Mouse (Mus musculus): ENCODE measurements around the gene Apoh. TPM values are rescaled to one million over a fixed set of nuclear protein-coding genes. Genes with fewer than 3 reads are reported as not detected.

Apoh gene
- total RNA-seq, 2 experiments from 2014 or later = 1.4 to 8.0 TPM

DNA sequence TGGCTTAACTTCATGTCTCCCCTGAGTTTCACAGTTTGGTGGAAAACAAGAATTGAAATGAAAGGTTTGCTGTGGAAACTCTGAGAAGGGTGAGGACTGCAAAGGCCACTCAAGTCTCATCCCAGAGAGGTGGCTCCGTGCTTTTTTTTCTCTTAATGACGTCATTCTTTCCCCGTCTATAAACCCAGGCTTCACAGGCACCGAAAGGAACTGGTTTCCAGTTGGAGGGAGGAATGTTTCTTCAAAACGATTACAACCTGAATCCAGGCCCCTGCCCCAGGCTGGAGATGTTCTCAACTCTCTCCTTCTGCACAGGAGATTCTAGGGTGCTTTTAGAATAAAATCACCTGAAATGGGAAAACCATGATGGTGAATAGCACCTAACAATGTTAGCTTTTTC, 10.1 kb upstream of the Apoh start:
- no peak for DNase-seq (ENCODE audit: low spot score in 2 of 2)

DNA sequence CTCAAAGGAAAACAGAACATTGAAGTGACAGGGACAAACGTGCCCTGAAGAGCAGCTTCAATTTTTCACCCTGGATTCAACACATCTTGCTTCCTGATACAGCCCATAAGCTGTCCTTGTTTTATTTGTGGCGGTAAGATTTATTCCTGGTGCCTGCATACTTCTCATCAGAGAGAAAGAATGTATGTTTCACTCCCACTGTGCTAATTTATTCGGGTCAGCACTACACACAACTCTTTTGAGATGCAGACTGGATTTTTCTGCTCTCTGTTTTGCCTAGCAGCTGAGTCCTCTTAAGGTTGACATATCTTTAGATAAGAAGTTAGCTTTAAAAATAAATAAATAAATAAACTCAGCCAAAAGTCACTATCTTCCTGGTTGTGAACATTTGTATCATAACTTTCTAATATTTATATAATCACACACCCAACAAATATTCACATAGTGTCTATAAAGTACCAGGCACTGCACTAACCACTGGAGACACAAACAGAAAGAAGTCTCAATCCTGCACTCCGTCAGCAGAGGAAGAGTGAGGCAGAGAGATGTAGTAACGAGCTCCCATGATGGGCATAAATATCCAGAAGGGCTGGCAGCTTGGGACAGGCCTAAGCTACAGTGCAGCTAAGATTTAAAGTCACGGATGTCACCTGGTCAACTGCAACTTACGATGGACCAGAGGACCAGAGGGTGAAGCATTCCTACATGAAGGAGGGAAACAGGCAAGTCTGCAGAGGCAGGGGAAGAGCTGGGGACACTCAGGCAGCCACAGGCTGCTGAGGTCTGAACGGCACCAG, 9.4 kb upstream of the Apoh start:
- no peak for DNase-seq (ENCODE audit: low spot score in 2 of 2)

DNA sequence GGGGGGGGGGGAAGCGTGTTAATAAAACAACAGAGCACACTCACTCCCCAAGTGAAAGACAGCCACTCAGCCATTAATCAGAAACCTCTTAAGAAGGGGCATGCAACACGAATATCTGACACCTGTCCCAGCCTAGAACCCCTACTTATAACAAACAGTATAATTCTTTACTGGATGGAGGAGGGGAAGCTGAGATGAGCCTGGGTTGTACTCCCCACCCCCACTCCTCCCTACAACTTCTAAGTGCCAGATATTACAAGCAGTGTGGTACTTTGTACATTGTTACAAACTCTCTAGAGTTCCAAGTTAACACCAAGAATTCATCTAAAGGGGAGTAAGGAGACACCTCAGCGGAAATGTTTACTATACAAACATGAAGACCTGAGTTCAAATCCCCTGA, 8.5 kb upstream of the Apoh start:
- DNase-seq (ENCODE audit: low spot score in 2 of 2) = no peak

DNA sequence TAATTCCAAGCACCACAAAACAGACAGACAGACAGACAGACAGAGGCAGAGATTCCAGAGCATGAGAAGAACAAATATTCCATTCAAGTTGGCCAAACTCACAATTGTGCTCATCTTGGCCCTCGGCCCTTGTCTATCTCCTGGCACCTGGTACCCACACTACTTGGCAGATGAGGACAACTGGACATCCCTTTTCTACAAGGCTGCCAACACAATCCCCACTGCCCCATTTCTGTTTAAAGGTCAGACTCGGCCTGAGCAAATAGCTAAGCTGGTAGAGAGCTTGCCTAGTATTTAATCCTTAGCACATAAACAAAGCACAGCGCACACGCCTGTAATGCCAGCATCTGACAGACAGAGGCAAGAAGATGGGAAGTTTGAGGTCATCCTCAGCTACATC, 7.6 kb upstream of the Apoh start:
- DNase-seq (ENCODE audit: low spot score in 2 of 2) = no peak

DNA sequence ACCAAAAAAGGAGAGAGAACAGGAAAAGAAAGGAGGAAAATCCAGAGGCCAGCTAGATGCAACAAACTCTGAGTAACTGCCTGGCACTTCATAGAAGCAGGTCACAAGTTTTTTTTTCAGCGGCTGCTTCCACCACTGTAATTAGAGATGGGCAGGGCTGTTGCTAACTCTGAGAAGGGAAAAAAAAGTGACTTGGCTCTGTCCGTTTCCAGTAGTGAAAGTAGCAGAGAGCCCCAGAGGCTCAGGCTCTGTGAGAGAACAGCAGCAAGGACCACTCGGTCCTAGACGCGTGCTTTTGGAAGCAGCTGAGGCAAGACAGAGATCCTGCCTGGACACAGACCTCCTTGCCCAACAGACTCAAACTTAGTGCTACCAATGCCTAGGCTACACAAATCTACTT, 6.7 kb upstream of the Apoh start:
- DNase-seq (ENCODE audit: low spot score in 2 of 2) = no peak

DNA sequence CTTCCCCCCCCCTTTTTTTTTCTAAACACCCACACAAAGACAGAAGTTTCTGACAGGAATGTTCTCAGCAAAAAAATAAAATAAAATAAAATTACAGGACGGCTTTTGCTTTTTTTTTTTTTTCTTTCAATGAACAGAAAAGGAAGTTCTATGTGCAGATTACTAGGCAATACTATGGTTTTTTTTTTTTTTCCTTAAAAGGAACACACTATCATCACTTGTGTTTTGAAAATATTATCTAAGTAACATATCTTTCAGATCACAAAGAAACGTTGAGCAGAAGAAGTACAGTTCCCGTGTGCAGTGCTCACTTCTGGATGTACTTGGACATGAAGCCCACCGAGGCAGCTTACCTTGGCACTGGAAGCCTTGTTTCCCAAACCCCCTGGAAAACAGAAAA, 2.9 kb upstream of the Apoh start:
- DNase-seq (ENCODE audit: low spot score in 2 of 2) = no peak

DNA sequence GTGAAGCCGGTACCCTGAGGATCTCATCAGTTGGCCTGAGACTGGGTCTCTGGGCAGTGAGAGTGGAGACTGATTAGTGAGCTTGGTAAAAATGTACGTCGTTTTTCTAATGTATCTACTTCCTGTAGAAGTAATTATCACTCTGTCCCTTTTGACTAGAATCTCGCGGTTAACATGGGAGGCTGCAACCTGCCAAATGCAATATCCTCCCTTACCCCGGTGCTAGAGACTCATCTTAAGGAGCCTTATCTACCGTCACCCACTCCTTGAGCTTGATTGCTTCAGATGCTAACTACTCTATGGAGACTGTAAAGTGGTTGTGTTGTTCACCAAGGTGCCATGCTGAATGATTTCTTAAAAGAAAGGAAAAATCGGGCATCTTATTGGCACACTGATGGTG, 1.4 kb upstream of the Apoh start:
- DNase-seq (ENCODE audit: low spot score in 2 of 2) = no peak

DNA sequence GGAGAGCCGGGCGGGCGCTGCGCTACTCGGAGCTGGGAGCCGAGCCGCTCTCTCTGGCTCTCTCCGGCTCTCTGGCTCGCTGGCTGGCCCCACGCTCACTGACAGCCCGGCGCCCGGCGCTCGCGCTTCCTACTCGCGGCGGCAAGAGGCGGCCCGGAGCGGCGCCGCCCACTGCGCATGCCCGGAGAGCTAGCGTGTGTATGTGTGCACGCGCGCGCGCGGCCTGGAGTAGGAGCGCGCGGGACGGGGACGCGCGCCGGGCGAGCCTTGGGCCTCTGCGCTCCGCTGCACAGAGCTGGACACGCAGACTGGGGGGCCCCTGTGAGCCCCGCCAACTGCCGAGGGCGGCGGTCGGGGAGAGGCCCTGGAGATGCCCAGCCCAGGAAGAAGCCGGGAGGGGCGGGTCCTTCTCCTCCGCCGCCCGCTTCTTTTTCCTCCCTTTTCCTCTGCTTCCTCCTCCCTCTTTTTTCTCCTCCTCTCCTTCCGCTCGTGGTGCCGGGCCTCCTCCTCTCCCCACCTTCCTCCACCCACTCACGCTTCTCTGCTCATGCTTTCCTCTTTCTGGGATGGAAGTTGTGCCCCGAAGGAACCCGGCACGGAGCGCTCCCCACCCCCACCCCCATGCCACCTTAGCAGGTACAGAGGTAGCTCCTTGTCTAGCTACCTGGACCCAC, 772 bp downstream of the Apoh start, which contains the start of gene Prkca:
Gene Prkca (minus strand): TSS at position 140 of the 674 bp plus-strand sequence.
- peak; percentile 87 to 94 for DNase-seq (ENCODE audit: low spot score in 2 of 2)

DNA sequence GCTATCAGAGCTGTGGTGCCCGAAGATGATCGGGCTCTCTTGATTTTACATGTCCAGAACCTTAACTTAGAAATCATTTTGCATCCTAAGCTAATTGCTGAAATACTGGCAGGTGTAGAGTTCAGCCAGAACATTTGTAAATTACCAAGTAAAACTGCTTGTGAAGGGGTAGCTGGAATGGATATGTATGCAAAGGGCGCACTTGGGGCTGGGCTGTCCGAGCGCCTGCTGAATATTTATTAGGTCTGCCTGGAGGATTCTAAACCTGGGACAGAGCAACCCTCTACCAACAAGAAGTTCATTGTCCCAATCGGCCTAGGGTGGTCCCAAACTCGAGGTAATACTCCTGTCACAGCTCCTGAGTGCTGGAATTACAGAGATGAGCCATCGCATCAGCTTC, 1.6 kb downstream of the Apoh start:
- no peak for DNase-seq (ENCODE audit: low spot score in 2 of 2)

DNA sequence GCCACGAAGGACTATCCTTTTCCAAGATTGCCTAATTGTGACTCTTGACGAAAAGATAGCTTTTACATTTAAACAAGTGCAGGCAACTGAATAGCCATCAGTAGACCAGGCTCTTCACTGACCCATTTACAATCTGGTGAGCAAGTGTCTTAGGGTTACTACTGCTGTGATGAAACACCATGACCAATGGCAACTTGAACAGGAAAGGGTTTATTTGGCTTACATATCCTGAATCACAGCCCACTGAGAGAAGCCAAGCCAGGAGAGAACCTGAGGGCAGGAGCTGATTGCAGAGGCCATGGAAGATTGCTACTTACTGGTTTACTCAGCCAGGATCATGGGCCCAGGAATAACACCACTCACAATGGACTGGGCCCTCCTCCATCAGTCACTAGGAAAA, 2.2 kb downstream of the Apoh start:
- no peak for DNase-seq (ENCODE audit: low spot score in 2 of 2)

DNA sequence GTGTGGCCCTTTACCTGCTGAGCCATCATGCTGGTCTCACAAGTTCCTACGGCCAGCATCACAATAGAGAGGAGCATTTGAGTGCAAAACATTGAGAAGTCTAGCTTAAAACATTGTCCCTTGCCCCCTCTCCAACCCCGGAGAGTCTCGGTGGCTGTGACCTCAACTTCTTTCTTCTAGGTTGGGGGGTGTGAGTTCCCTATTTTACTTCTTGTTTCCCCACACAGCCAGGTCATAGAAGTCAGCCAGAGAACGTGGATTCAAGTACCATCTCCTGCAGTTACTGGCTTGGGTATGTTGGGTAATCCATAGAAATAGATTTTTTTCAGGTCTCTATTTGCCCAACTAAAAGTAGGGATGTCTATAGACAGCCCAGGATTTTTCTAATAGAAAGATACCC, 7.6 kb downstream of the Apoh start:
- no peak for DNase-seq (ENCODE audit: low spot score in 2 of 2)

DNA sequence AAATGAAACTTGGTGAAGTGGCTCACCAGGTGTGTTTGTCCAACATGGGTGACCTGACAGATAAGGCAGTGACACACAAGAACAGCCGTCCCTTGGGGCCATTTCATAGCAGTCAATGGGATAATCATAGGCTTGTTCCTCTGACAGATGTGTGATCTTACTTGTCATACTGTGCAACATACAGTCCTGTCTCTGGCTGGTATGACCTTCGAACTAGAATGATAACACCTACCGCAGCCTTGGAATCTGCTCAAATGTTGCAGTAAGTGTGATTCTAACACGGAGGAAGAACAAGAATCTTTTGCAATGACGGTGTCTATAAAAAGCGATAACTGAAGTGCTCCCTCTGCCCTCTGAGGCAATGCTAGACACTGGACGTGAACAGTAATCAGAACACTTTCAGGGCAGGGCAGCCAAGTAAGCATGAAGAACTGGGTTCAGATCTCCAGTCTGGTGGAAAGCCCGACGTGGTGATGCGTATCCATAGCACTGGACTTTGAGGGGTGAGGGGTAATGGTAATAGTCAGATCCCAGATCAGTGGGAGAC, 9.8 kb downstream of the Apoh start:
- no peak for DNase-seq (ENCODE audit: low spot score in 2 of 2)

DNA sequence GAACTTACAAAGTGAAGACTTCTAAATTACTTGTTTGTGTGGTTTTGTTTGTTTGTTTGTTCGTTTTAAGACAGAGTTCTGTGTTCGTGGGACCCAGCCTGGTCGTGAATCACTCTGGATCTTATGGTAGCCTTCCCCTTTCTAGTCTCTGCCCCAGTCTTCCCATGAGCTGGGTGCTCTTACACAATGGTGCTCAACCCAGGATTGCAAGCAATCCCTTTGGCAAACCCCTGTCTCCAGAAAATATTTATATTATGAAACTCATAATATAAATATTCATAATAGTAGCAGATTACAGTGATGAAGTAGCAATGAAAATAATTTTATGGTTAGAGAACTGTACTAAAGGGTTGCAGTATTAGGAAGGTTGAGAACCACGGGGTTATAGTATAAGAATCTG, 12.9 kb downstream of the Apoh start:
- no peak for DNase-seq (ENCODE audit: low spot score in 2 of 2)

DNA sequence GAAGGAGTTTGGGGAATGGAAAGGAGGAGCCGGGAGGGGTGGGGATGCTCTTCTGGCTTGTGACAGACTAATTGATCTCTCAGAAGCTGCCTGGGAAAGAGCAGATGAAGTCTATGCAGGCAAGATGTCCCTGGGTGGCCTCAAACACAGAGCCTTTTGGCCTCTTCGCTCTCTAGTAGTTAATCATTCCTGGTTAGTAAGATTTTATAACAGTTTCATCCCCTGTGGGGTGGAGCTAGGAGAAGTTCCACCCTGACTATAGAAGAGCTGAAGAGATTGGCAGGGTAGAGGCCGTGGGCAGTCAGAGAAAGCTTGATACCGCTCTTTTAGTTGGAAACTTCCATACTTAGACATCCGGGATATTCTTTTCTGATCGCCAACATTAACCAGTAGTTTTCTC, 15.8 kb downstream of the Apoh start:
- DNase-seq (ENCODE audit: low spot score in 2 of 2) = no peak

DNA sequence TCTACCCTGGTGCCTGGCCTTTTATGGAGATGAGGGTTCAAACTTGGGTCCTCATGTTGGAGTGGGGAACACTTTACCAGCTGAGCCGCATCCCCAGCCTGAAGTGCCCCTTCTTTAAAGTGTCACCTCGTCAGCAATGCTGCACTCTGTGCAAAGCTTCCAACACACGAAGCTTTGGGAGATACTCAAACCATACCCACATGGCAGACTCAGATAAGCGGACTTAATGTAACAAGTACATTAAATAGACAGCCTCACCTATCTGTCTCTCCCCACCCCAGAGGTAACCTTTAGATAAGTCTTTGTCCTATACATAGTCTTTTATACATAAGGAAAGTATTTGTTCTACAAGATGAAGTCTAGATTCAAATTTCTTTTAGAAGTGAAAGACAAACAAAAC, 17.8 kb downstream of the Apoh start:
- DNase-seq (ENCODE audit: low spot score in 2 of 2) = no peak

DNA sequence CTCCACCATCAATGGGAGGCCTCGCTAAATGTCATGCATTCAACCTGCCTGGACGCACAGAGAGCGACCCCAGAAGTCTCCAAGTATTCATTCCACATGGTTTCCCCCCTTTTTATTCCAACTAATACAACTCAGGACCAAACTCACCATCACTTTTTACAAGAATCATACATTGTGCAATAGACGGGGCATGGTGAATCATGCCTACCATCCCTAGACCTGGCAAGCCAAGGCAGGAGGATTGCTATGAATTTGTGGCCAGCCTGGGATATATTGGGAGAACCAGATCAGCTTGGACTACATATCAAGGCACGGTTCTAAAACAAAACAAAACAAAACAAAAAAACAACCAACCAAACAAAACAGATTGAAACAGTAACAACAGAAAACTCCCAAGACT, 19.8 kb downstream of the Apoh start:
- no peak for DNase-seq (ENCODE audit: low spot score in 2 of 2)

DNA sequence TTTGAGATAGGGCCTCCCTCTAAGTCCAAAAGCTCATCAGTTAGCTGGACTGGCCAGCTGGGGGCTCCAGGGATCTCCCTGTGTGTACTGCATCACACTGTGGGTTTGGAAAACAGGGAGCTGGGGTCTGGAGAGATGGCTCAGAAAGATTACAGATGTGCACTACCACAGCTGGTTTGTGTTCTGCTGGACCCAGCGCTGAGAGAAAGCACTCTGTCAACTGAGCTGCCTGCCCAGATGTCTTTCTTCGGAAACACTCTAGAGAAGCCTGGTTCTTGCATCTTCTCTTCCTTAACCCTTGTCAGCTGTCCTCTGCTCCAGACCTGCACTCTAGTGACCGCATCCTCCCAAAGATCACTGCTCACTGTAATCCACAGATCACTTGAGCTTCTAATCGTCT, 20.8 kb downstream of the Apoh start:
- DNase-seq (ENCODE audit: low spot score in 2 of 2) = no peak

DNA sequence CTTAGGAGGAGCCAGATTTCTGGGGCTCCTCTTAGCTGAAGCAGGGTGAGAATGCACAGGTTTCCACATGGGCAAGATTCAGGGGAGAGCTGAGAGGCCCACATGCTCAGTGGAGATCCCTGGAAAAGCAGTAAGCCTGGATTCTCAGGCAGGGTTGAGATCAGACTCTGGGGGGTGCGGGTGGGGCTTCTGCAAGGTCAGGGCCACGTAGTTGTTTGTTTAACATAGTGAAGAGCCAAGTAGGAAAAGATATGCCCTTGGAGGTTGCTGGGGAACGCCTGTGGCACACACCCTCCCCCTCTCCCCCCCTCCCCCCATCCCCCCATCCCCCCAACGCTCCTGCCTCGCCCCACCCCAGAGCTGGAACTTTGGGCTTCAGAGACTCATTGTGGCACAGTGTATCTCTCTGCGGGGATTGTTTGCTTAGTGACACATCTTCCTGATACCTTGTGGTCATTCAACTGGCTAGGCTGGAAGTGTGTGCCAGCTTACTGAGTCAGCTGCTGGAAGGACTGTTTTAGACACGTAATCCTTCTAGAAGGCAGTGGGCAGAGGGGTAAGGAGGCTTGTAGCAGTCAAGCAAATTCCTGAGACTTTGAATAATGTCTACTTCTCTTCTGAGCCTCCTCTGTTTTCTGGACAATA, 21.9 kb downstream of the Apoh start:
- no peak for DNase-seq (ENCODE audit: low spot score in 2 of 2)

DNA sequence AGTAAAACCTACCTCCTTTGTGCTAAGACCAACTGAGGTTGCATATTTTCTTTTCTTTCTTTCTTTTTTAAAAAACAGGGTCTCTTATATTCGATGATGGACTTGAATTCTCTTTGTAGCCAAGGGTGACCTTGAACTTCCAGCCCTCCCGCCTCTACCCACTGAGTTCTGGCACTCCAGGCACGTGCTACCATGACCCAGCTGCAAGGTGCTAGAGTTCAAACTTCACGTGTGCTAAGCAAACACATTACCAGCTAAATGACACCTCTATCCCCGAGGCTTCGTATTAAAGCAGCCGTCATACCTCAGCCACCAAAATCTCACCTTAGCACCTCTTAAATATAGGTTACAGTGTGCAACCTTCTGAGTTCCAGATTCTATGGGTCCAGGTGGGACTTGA, 22.4 kb downstream of the Apoh start:
- DNase-seq (ENCODE audit: low spot score in 2 of 2) = no peak

DNA sequence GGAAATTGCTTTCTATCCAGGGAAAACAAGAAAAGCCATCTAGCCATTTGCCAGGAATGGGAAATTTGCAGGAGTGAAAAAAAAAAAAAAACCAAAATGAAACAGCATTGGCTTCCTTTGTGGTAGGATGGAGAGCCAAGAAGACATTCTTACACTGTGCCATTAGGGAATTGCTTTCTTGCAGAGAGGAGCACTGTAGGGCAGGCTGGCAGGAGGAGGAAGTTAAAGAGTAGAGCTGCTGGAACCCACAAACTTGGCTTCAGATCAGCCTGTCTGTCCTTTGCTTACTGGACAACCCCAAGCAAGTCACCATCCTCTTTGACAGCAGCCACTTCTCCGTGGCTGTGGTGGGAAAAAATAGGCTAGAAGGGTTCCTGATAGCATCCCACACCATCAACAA, 23.9 kb downstream of the Apoh start:
- DNase-seq (ENCODE audit: low spot score in 2 of 2) = no peak

DNA sequence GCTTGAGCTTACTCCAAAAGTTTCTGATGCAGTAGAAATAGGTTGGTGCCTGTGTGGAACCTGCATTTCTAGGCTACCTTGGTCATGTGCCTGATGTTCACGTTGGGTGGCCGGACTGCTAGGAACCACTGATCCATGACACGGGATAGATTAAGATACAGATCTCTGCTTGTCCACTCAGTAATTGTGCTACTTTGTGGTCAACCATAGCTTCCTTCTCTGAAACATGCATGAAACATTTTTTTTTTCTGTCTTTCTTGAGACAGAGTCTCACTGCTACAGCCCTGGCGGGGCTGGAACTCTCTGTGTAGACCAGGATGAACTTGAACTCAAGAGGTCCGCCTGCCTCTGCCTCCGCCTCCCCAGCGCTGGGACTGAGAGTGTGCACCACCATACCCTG, 33.7 kb downstream of the Apoh start:
- no peak for DNase-seq (ENCODE audit: low spot score in 2 of 2)

DNA sequence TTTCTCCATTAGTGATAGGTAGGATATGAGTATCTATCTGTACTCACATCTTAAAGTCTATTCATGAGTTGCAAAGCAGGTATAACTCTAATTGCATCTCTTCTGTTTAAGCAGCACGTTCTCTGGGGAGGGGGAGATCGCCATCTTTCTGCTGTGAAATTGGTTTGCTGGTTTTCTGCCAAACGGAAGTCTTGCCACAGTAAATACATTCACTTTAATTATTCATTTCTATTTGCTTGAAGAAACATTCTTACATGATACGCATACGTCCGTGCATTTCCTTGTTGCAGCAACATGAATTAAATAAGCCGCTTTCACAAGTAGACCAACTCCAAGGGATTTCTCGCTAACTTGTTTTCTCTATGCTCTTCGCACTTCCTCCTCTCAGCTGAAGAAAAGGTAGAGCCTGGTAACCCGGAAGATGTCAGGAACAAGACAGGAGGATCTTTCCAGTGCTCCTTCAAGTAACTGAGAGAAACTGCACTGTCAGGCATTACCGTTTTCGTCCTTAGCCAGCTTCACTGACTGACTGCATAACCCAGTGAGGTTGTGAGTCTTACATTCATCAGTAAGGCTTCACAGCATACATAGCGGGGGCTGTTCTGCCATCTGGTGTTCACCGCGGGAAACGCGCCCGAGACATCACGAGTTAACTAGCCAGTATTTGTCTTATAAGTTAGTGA, 34.7 kb downstream of the Apoh start:
- DNase-seq (ENCODE audit: low spot score in 2 of 2) = peak; percentile 50 to 74
